Mouse (Mus musculus) thymus, adult 2 months (tissue): ENCODE measurements around the gene Lrp3.

Experiments
- CTCF ChIP-seq: fragments of 200-500 bp; IDR thresholded peaks from 2 replicates; pipeline ENCODE4 v1.5.1; 2012; ENCODE audit warnings: mild to moderate bottlenecking, control low read depth, low read length, moderate library complexity, borderline replicate concordance; ENCODE audit not compliant: control insufficient read depth, poor library complexity, insufficient read depth; ENCODE audit errors: extremely low read depth
- POLR2A ChIP-seq: fragments of 200-500 bp; IDR thresholded peaks from 2 replicates; pipeline ENCODE4 v1.6.1; 2012; ENCODE audit warnings: mild to moderate bottlenecking, low read length, control low read depth, moderate library complexity; ENCODE audit not compliant: control insufficient read depth, poor library complexity, insufficient read depth; ENCODE audit errors: extremely low read depth

DNA sequence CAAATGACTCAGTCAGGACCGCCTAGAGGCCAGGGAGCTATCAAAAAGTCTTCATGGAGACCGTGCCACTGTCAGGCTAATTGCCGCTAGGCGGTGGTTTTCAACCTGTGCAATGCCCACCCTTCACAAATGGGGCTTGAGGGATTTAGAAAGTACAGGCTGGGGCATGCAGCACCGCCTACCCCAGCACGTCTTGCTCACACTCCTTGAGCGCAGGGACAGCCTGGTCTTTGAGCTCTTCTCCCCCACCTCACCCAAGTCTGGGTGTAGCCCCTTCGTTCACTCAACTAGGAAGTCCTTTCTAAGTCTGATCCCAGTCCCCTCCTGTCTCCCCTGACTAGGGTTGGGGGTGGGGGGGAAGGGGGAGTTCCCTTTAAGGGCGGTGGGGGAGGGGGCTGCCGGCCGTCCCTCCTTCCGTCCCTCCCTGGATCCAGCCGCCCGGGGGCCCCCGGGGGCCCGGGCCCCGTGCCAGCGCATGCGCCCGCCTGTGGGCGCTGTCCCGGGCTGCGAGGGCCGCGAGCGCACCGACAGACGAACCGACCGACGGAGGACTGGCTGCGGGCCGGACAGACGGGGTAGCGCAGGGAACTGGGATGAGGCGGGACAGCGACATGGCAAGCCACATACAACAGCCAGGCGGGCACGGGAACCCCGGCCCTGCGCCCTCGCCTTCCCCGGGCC is 29.3 kb downstream of the Lrp3 start, which contains the start of gene Slc7a10:
- TF ChIP-seq POLR2A (no peak), CTCF (no peak)
